Mouse (Mus musculus) adipocyte (in vitro differentiated cells): ENCODE results near the gene Thoc3.

Experiments
- DNase-seq: peaks from one replicate; pipeline ENCODE4 v3.0.0-alpha.2; 2016; ENCODE audit warnings: low spot score

The Thoc3 gene

DNA sequence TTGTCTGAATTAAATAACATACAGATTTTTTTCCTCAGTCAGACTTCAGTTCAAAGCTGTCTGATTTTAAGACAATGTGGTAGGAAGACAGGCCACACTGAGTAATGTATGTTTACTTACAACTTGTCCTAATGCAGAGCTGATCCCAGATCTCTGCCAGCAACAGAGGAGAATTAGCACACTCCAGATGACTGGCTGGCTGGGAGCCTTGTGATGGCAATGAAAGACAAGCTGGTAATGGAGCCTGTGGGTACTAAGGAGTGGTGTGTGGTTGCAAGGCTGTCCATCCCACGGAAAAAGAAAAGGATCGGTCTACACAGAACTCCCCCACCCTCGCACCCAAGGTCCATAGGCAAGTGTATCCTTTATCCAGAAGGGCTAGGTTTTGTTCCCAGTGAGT, 25.0 kb downstream of the Thoc3 start:
- DNase-seq = peak; percentile 25

DNA sequence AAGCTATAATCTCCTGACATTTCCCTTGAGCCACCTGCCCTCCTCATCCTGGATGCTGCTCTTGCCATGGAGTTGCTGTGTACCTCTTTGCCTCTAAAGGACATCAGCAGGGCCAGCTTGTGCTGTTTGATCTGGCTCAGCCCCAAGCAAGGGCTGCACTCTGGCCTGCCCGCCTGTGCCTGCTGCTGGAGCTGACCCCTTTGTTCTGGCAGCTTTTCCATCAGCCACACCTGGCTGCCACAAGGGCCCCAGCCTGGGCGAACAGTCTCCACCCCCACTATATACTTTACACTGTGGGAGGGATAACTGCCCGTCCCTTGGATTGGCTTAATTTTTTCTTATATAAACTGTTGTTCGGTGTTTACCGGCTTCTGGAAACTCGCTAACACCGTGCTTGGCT, 28.7 kb downstream of the Thoc3 start:
- DNase-seq = no peak

DNA sequence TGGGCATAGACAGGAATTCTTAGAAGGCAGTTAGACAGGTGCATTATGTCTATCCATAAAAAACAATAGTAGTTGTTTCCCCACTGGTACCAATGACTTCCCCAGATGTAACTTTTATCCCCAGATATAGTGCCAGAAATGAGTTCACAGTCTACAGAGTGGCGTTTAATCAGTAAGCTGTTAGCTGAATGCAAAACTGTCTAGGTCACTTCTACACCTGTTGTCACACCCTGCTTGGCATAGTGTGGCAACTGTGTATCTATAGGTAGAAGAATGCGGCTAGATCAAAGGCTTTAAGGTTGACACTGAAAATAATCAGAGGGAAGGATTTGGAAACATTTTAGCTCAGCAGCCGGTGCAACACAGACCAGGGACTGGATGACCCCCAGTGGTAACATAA, 29.8 kb downstream of the Thoc3 start:
- no peak for DNase-seq

DNA sequence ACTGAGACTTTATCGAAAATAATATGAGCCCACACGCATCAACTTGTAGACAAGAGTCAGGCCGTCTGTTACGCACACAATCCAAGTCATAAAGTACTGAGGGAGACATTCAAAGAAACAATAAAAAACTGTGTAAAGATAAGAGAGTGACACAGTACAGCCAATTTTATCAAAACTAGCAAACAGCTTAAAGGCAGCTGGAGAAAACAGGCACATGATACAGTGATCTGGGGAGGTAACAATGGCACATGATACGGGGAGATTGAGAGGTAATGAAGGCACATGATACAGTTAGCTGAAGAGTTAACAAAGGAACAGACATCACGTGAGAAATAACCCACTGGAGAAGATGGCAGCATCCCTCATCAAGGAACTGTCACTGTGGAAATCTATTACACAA, 31.6 kb downstream of the Thoc3 start:
- no peak for DNase-seq

- DNase-seq = no peak
These were observed 32.0 kb downstream of the Thoc3 start for GRCm38 (mm10) chr13:54436666-54437065.

DNA sequence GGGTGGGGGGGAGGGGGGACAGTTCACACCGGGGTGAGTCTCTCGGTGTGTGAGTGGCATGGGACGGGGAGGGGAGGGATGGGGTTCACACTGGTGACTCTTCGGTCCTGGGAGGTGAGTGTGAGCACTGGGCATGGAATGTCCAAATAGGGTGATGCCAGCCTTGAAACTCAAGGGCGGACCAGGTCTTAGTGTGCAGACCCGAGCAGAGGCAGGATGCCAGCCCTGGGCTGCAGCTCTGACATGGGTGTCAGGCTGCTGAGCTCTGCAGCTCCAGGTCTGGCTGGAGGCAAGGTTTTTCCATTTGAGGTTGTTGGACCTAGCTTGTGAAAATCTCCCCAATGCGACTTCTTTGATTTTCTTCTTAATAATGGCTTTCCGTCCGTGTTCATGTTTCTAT, 37.5 kb downstream of the Thoc3 start:
- DNase-seq = no peak

DNA sequence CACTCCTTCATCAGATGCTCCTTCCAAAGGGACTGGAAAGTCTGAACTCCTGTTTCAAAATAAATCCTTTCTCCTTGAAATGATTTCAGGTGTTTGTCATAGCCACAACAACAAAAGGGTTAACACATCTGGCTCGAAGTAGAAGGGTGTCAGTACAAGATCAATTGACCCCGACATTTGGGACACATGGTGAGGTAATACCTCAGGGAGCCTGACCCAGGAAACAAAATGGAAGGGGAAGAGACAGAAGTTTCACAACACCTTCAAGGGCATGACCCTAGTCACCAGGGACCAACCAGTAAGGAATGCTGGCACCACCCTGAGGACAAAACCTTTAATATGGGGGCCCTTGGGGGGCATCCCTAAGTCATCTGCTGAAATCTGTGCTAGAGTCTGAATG, 38.6 kb downstream of the Thoc3 start:
- DNase-seq = no peak

DNA sequence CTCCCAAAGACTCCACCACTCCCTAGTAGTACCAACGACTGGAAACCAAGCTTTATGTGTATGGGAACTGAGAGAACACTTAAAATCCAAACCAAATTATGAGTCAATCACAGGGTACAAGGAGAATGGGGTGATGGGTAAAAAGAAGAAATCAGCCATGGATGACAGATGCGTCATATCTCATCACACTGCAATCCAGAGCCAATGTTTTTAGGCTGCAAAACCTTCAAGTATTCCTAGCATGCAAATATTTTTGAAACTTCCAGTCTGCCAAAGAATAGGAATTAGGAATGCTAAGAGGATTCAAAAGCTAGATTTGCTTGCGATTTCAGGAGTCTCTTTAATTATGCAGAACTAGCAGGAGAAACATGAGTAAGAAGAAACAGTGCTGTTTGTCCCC, 39.9 kb downstream of the Thoc3 start:
- no peak for DNase-seq

DNA sequence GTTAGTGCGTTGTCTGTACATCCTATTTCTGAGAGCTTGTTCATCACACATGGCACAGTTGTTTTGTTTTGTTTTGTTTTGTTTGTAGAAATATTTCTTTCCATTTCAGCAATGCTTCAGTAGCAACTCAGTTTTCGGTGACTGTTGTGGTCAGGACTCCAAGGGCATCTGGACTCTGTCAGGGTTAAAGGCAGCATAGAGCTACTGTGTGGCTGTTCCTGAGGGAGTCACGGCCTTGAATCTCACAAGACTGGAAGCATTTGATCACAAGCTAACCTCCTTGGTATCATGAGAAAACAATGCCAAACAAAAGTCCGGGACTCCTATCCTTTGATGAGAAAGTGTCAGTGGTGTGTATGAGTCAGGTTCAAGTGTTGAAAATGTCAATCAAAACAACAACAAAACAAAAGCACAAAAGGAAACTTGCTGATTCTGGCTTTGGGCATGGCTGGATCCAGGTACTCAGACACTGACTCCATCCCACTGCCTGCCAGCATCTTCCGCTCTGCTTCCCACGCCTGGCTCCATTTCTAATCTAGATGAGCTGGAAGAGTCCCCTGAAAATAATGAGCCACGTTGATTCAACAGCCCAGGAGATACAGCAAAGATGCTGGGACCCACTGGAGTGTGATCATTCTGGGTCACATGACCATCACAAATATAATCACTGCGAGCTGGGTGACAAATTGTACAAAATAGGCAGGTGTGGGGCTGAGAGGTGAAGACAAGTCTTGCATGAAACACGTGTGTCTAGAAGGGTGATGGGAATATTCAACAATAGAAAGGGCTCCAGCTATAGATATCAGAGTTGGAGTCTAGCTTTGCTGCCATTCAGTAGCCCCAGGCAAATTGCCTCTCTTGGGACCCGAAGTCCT, 41.6 kb downstream of the Thoc3 start:
- no peak for DNase-seq

- no peak for DNase-seq
These were observed 43.4 kb downstream of the Thoc3 start for GRCm38 (mm10) chr13:54425269-54425668.

- DNase-seq = no peak
These were observed 48.4 kb downstream of the Thoc3 start for GRCm38 (mm10) chr13:54420226-54420625.

GRCm38 (mm10) chr13:54418781-54419327, 49.8 kb downstream of the Thoc3 start:
- no peak for DNase-seq

DNA sequence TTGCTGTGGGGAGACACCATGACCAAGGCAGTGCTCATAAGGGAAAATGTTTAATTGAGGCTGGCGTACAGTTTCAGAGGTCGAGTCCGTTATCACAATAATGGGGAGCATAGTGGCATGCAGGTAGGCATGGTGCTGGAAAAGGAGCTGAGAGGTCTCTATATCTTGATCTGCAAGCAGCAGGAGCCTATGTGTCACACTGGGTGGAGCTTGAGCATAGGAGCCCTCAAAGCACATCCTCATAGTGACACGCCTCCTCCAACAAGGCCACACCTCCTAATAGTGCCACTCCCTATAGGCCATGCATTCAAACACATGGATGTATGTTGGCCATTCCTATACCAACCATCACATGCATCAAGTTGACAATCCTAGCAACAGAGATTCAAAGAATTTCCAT, 53.6 kb downstream of the Thoc3 start:
- no peak for DNase-seq

GRCm38 (mm10) chr13:54412721-54413120, 55.9 kb downstream of the Thoc3 start:
- no peak for DNase-seq

GRCm38 (mm10) chr13:54412236-54412635, 56.4 kb downstream of the Thoc3 start:
- no peak for DNase-seq

DNA sequence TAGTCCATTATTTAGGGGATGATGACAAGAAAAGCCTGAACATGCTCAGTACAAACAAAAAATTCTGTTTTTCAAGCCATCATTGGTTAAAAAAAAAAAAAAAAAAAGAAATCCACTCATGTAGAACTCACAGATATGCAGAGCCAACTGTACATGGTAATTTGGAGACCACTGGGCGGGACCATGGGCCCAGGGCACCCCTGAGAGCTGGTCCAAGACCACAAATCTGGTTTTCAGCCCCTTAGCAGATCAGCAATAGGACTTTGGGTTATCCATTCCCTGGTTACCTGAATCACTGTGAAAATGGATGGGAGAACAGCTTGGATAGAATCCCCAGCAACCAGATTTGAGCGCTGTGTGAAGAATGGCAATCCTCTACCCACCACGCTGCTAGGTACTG, 57.0 kb downstream of the Thoc3 start:
- no peak for DNase-seq
